ENCODE assay signal across 8 mouse cellular contexts in the genomic region with DNA sequence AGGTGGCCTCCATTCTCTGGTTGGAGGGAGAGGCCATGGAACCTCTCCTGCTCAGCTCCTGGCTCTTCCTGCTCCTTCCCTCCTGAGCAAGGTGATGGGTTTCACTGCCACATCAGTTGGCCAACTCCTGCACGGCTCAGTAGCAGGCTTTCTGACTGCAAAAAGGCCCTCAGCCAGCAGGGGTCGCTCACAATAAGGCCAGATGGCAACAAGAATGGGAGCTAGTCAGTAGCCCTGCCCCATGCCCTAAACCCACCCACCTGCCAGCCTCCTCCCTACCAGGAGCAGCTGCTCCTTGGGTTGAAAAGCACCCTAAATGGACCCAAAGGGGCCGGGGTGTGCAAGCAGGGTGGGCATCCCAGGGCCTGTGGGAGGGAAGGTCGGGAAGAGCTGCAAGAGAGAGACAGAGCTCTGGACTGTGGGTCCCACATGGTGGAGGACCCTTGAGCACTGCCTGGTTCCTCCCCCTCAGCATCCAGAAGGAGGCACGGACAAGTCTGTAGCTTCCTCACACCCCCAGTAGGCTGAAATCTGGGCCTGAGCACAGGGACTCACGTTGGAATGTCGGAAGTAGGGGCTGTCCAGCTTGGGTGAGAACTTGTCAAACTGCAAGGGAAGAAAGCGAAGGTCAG. TPM values are rescaled to one million over a fixed set of nuclear protein-coding genes. Genes with fewer than 3 reads are reported as not detected.
DNase-seq lines count a peak whose midpoint lies in the region.
"Had no signal": no experiment of that assay in that cellular context is flagged by ENCODE, and none has a peak within 500 bp of the region (broad histone marks: within the 10 kb centered on the region; RNA-seq: fewer than 3 reads in every experiment).

No protein-coding gene starts in this region.

- DNase-seq in R1 (ENCODE audit: low read depth, low spot score), result peak; percentile 90
- DNase-seq in cerebellum, adult 8-10 months, result peak; percentile 89
- DNase-seq in frontal cortex, postnatal 10 days (ENCODE audit: low spot score in 2 of 2), result peak; percentile 49 to 70
- peak; percentile 72 for DNase-seq in induced T-regulatory cell, adult 2 months (ENCODE audit: low read depth)
- peak; percentile 78 to 85 for DNase-seq in left cerebral cortex, postnatal 14 days (ENCODE audit: low spot score in 2 of 2)
- DNase-seq in mesoderm, embryonic 11.5 days (ENCODE audit: low read depth, low spot score), result peak; percentile 70
- peak; percentile 84 for DNase-seq in right cerebral cortex, postnatal 4 days

- intact Hi-C loops in left cerebral cortex, postnatal 14 days (cut with DNase I), result loop anchor here (2.0 kb wide), 1 partner anchor 52 kb away; no protein-coding TSS in a partner anchor

RNA-seq across cellular contexts. Expression of a gene that starts 32.4 kb away (rescaled TPM):
- total RNA-seq in left cerebral cortex, postnatal 14 days (2021), result not detected
- total RNA-seq: left cerebral cortex, postnatal 10 days had no signal

RNA-seq across cellular contexts. Expression of a gene that starts 33.9 kb away (rescaled TPM):
- total RNA-seq in left cerebral cortex, postnatal 14 days (2021), result under 1 TPM; 0.37 to 0.38 TPM

Comparison
In these comparisons a context has a peak if more than half of its experiments do, and no peak if none do; other contexts are left out.
1. Peak in every context shown above with its lines: DNase-seq.